Mouse (Mus musculus): ENCODE data around the gene Pde4b.
"Not testable (repeated sequence)": the region's sequence is repeated elsewhere in the genome, so short reads cannot be mapped to it uniquely, and the experiment has no call there.

The Pde4b gene

GRCm38 (mm10) chr4:102478104-102478503 is 390.8 kb downstream of the Pde4b start:
- no peak for DNase-seq (ENCODE audit: low read depth, low spot score)

GRCm38 (mm10) chr4:102478860-102479259 is 391.5 kb downstream of the Pde4b start:
- DNase-seq (ENCODE audit: low read depth, low spot score) = no peak

GRCm38 (mm10) chr4:102480830-102481484 is 393.6 kb downstream of the Pde4b start:
- DNase-seq (ENCODE audit: low read depth, low spot score) = no peak

- DNase-seq (ENCODE audit: low read depth, low spot score) = no peak
These were observed 396.1 kb downstream of the Pde4b start for GRCm38 (mm10) chr4:102483354-102484018.

- DNase-seq (ENCODE audit: low read depth, low spot score) = no peak
These were observed 397.4 kb downstream of the Pde4b start for GRCm38 (mm10) chr4:102484738-102485137.

GRCm38 (mm10) chr4:102486134-102486920 is 399.0 kb downstream of the Pde4b start:
- no peak for DNase-seq (ENCODE audit: low read depth, low spot score)

- no peak for DNase-seq (ENCODE audit: low read depth, low spot score)
These were observed 399.5 kb downstream of the Pde4b start for GRCm38 (mm10) chr4:102486921-102487240.

- no peak for DNase-seq (ENCODE audit: low read depth, low spot score)
These were observed 400.7 kb downstream of the Pde4b start for GRCm38 (mm10) chr4:102488000-102488399.

- DNase-seq (ENCODE audit: low read depth, low spot score) = no peak
These were observed 404.3 kb downstream of the Pde4b start for GRCm38 (mm10) chr4:102491468-102492123.

GRCm38 (mm10) chr4:102492911-102493310 is 405.6 kb downstream of the Pde4b start:
- no peak for DNase-seq (ENCODE audit: low read depth, low spot score)

- peak; percentile 24 for DNase-seq (ENCODE audit: low read depth, low spot score)
These were observed 406.2 kb downstream of the Pde4b start for GRCm38 (mm10) chr4:102493342-102494128.

GRCm38 (mm10) chr4:102494203-102494602 is 406.9 kb downstream of the Pde4b start:
- not testable (repeated sequence) for DNase-seq (ENCODE audit: low read depth, low spot score)

- no peak for DNase-seq (ENCODE audit: low read depth, low spot score)
These were observed 407.7 kb downstream of the Pde4b start for GRCm38 (mm10) chr4:102495001-102495400.

GRCm38 (mm10) chr4:102495474-102495873 is 408.1 kb downstream of the Pde4b start:
- no peak for DNase-seq (ENCODE audit: low read depth, low spot score)

GRCm38 (mm10) chr4:102496269-102497177 is 409.2 kb downstream of the Pde4b start:
- DNase-seq (ENCODE audit: low read depth, low spot score) = no peak

- DNase-seq (ENCODE audit: low read depth, low spot score) = no peak
These were observed 409.9 kb downstream of the Pde4b start for GRCm38 (mm10) chr4:102497221-102497620.

- DNase-seq (ENCODE audit: low read depth, low spot score) = no peak
These were observed 411.0 kb downstream of the Pde4b start for GRCm38 (mm10) chr4:102498169-102498919.

- no peak for DNase-seq (ENCODE audit: low read depth, low spot score)
These were observed 411.6 kb downstream of the Pde4b start for GRCm38 (mm10) chr4:102498920-102499316.

- DNase-seq (ENCODE audit: low read depth, low spot score) = no peak
These were observed 418.4 kb downstream of the Pde4b start for GRCm38 (mm10) chr4:102505714-102506113.
